Mouse (Mus musculus) lung, embryonic 16.5 days (tissue): Measurements from ENCODE around the gene Olfr671. TPM values are rescaled to one million over a fixed set of nuclear protein-coding genes. Genes with fewer than 3 reads are reported as not detected.
"Not testable (repeated sequence)": the region's sequence is repeated elsewhere in the genome, so short reads cannot be mapped to it uniquely, and the experiment has no call there.

Experiments used
- ATAC-seq: fragments of 200-750 bp; cut with Nextera tagmentation; 2 replicates; pipeline ENCODE4 v1.8.0; 2017; ENCODE audit warnings: low read depth, mild to moderate bottlenecking, moderate library complexity
- H3K27ac ChIP-seq: fragments of 300-500 bp; sonication (generic); 2 replicates; pipeline ENCODE4 v1.5.1; 2014; ENCODE audit warnings: mild to moderate bottlenecking, control low read depth, low read length
- H3K27me3 ChIP-seq: fragments of 300-500 bp; sonication (generic); 2 replicates; pipeline ENCODE4 v1.6.1; 2014; ENCODE audit warnings: low read depth, low read length, mixed read lengths; ENCODE audit not compliant: control insufficient read depth, insufficient read depth
- H3K36me3 ChIP-seq: fragments of 300-500 bp; sonication (generic); 2 replicates; pipeline ENCODE4 v1.6.1; 2014; ENCODE audit warnings: low read length; ENCODE audit not compliant: control insufficient read depth, insufficient read depth
- H3K4me1 ChIP-seq: fragments of 300-500 bp; sonication (generic); replicated peaks from 2 replicates; pipeline ENCODE4 v1.6.1; 2014; ENCODE audit warnings: low read length, mixed read lengths; ENCODE audit not compliant: control insufficient read depth, insufficient read depth
- H3K4me2 ChIP-seq: fragments of 300-500 bp; sonication (generic); 2 replicates; pipeline ENCODE4 v1.6.1; 2014; ENCODE audit warnings: low read depth, low read length, control low read depth
- H3K4me3 ChIP-seq: fragments of 300-500 bp; sonication (generic); 2 replicates; pipeline ENCODE4 v1.5.1; 2014; ENCODE audit warnings: mild to moderate bottlenecking, low read length, control low read depth
- H3K9ac ChIP-seq: fragments of 300-500 bp; sonication (generic); 2 replicates; pipeline ENCODE4 v1.6.1; 2014; ENCODE audit warnings: low read length, control low read depth
- H3K9me3 ChIP-seq: fragments of 300-500 bp; sonication (generic); 2 replicates; pipeline ENCODE4 v1.6.1; 2016; ENCODE audit warnings: low read length; ENCODE audit not compliant: control insufficient read depth
- WGBS: fragments of 180-500 bp; shearing (Covaris S2); extraction: QIAGEN DNeasy Blood & Tissue Kit; methylation state at CpG from one replicate; pipeline ENCODE4 v1.1.7; 2014; 5-methylcytosine and 5-hydroxymethylcytosine counted together
- polyA plus RNA-seq: library from polyadenylated mRNA; unstranded; fragments of >200 nt; fragmentation: Nextera tagmentation; extraction: Ambion mirVana; gene quantifications from 2 replicates; pipeline ENCODE4 v1.2.1, GENCODE M21; 2015

The Olfr671 gene
- not detected in 2 replicates for polyA plus RNA-seq

GRCm38 (mm10) chr7:104979026-104979425, at the start of gene Olfr671:
TSS of gene Olfr671 (minus strand) at chr7:104979126.
- ATAC-seq: no peak
- Histone ChIP-seq H3K27me3 (no peaks in the 10 kb centered on the region), H3K4me2 (no peak within 1 kb of the TSS), H3K9ac (no peak within 1 kb of the TSS), H3K4me1 (no peaks in the 10 kb centered on the region), H3K9me3 (no peaks in the 10 kb centered on the region), H3K4me3 (no peak within 1 kb of the TSS), H3K36me3 (no peaks in the 10 kb centered on the region), H3K27ac (no peak within 1 kb of the TSS)
- 61% methylated on average over 1 of the region's 1 CpGs for WGBS

GRCm38 (mm10) chr7:105028360-105028759, 49.4 kb upstream of the Olfr671 start, which contains the start of gene Olfr675:
TSS of gene Olfr675 (minus strand) at chr7:105028460.
- no peak for ATAC-seq
- WGBS: 67% methylated on average over 1 of the region's 1 CpGs
- H3K27ac ChIP-seq: no peak within 1 kb of the TSS
- H3K27me3 ChIP-seq: no peaks in the 10 kb centered on the region
- no peak within 1 kb of the TSS for H3K9ac ChIP-seq
- H3K9me3 ChIP-seq: no peaks in the 10 kb centered on the region
- H3K4me3 ChIP-seq: no peak within 1 kb of the TSS
- no peak within 1 kb of the TSS for H3K4me2 ChIP-seq
- no peaks in the 10 kb centered on the region for H3K36me3 ChIP-seq
- no peaks in the 10 kb centered on the region for H3K4me1 ChIP-seq

- no peaks in the 10 kb centered on the region for H3K4me1 ChIP-seq
- no peak for ATAC-seq
- 63% methylated on average over 1 of the region's 1 CpGs for WGBS
These were observed 43.6 kb upstream of the Olfr671 start for GRCm38 (mm10) chr7:105022530-105022929.

GRCm38 (mm10) chr7:105001929-105002328, 23.0 kb upstream of the Olfr671 start, which contains the start of gene Olfr672:
TSS of gene Olfr672 (minus strand) at chr7:105002029.
- Histone ChIP-seq H3K36me3 (no peaks in the 10 kb centered on the region), H3K9ac (no peak within 1 kb of the TSS), H3K4me1 (no peaks in the 10 kb centered on the region), H3K4me2 (no peak within 1 kb of the TSS), H3K4me3 (no peak within 1 kb of the TSS), H3K9me3 (no peaks in the 10 kb centered on the region), H3K27me3 (no peaks in the 10 kb centered on the region), H3K27ac (no peak within 1 kb of the TSS)
- ATAC-seq: no peak

More at GRCm38 (mm10) chr7:105022530-105022929, 43.6 kb upstream of the Olfr671 start:
- Histone ChIP-seq H3K9ac (no peak overlapping the region), H3K27ac (no peak overlapping the region), H3K9me3 (no peaks in the 10 kb centered on the region), H3K4me2 (no peak overlapping the region), H3K4me3 (no peak overlapping the region), H3K27me3 (no peaks in the 10 kb centered on the region), H3K36me3 (no peaks in the 10 kb centered on the region)

- H3K4me2 ChIP-seq, H3K27ac ChIP-seq, H3K4me3 ChIP-seq, H3K27me3 ChIP-seq, ATAC-seq, H3K4me1 ChIP-seq, H3K36me3 ChIP-seq, H3K9me3 ChIP-seq, H3K9ac ChIP-seq: not testable (repeated sequence)
- 53% methylated on average over 2 of the region's 2 CpGs for WGBS
These were observed 6.4 kb downstream of the Olfr671 start for GRCm38 (mm10) chr7:104972507-104972906.

- Histone ChIP-seq H3K27me3 (no peaks in the 10 kb centered on the region), H3K9me3 (no peaks in the 10 kb centered on the region), H3K27ac (no peak within 1 kb of the TSS), H3K4me1 (no peaks in the 10 kb centered on the region), H3K4me3 (no peak within 1 kb of the TSS), H3K36me3 (no peaks in the 10 kb centered on the region), H3K4me2 (no peak within 1 kb of the TSS), H3K9ac (no peak within 1 kb of the TSS)
- 24% methylated on average over 1 of the region's 1 CpGs for WGBS
- no peak for ATAC-seq
These were observed 16.4 kb downstream of the Olfr671 start, which contains the start of gene Olfr670 for GRCm38 (mm10) chr7:104962520-104962919. TSS of gene Olfr670 (minus strand) at chr7:104962620.

- H3K27ac ChIP-seq, H3K4me2 ChIP-seq, H3K36me3 ChIP-seq, H3K9me3 ChIP-seq, H3K4me3 ChIP-seq, ATAC-seq, H3K27me3 ChIP-seq, H3K4me1 ChIP-seq, H3K9ac ChIP-seq: not testable (repeated sequence)
- 86% methylated on average over 16 of the region's 16 CpGs for WGBS
These were observed 28.7 kb downstream of the Olfr671 start for GRCm38 (mm10) chr7:104950234-104950633.

- H3K27me3 ChIP-seq: no peaks in the 10 kb centered on the region
- H3K4me2 ChIP-seq: no peak within 1 kb of the TSS
- H3K4me3 ChIP-seq: no peak within 1 kb of the TSS
- H3K9ac ChIP-seq: no peak within 1 kb of the TSS
- 91% methylated on average over 1 of the region's 1 CpGs for WGBS
- no peaks in the 10 kb centered on the region for H3K9me3 ChIP-seq
- no peaks in the 10 kb centered on the region for H3K36me3 ChIP-seq
- H3K4me1 ChIP-seq: no peaks in the 10 kb centered on the region
- no peak for ATAC-seq
- H3K27ac ChIP-seq: no peak within 1 kb of the TSS
These were observed 45.0 kb downstream of the Olfr671 start, which contains the start of gene Olfr669 for GRCm38 (mm10) chr7:104933940-104934339. TSS of gene Olfr669 (plus strand) at chr7:104934240.

- Histone ChIP-seq H3K4me3 (no peak within 1 kb of the TSS), H3K27me3 (no peaks in the 10 kb centered on the region), H3K4me2 (no peak within 1 kb of the TSS), H3K27ac (no peak within 1 kb of the TSS), H3K9me3 (no peaks in the 10 kb centered on the region), H3K36me3 (no peaks in the 10 kb centered on the region), H3K9ac (no peak within 1 kb of the TSS), H3K4me1 (no peaks in the 10 kb centered on the region)
- WGBS: 77% methylated on average over 1 of the region's 1 CpGs
- ATAC-seq: no peak
These were observed 51.0 kb downstream of the Olfr671 start, which contains the start of gene Olfr668 for GRCm38 (mm10) chr7:104927957-104928356. TSS of gene Olfr668 (minus strand) at chr7:104928057.
